Mouse (Mus musculus) kidney, adult 2 months (tissue): ENCODE results near the gene Grm1. TPM values are rescaled to one million over a fixed set of nuclear protein-coding genes. Genes with fewer than 3 reads are reported as not detected.

Source experiments
- DNase-seq: peaks from one replicate; pipeline ENCODE4 v3.0.0; 2021
- H3K27ac ChIP-seq: fragments of 200-500 bp; 2 replicates; pipeline ENCODE4 v1.5.1; 2012; ENCODE audit warnings: low read depth, low read length, control low read depth, inconsistent platforms; ENCODE audit not compliant: insufficient read depth
- H3K27me3 ChIP-seq: fragments of 200-500 bp; replicated peaks from 2 replicates; pipeline ENCODE4 v1.6.1; 2012; ENCODE audit warnings: mild to moderate bottlenecking, moderate library complexity, low read length, inconsistent platforms; ENCODE audit not compliant: control insufficient read depth, insufficient read depth
- H3K36me3 ChIP-seq: fragments of 200-500 bp; 2 replicates; pipeline ENCODE4 v1.6.1; 2012; ENCODE audit warnings: mild to moderate bottlenecking, moderate library complexity, low read length, inconsistent platforms; ENCODE audit not compliant: control insufficient read depth, insufficient read depth
- H3K4me1 ChIP-seq: fragments of 200-500 bp; 2 replicates; pipeline ENCODE4 v1.6.1; 2011; ENCODE audit warnings: low read length; ENCODE audit not compliant: control insufficient read depth, insufficient read depth
- H3K4me3 ChIP-seq: fragments of 200-500 bp; 2 replicates; pipeline ENCODE4 v1.5.1; 2011; ENCODE audit warnings: mild to moderate bottlenecking, low read depth, low read length, control low read depth; ENCODE audit not compliant: insufficient read depth
- CTCF ChIP-seq: fragments of 200-500 bp; conservative IDR thresholded peaks from 2 replicates; pipeline ENCODE4 v1.5.1; 2011; ENCODE audit warnings: low read depth, mild to moderate bottlenecking, control low read depth, low read length, moderate library complexity, mixed read lengths; ENCODE audit not compliant: insufficient read depth, insufficient read length
- POLR2A ChIP-seq: fragments of 200-500 bp; IDR thresholded peaks from one replicate; pipeline ENCODE4 v1.6.1; 2011; ENCODE audit warnings: low read depth, low read length, control low read depth
- WGBS: fragments of 180-500 bp; shearing (Covaris S2); methylation state at CpG from one replicate; pipeline ENCODE4 v1.1.7; 2018; 5-methylcytosine and 5-hydroxymethylcytosine counted together
- polyA plus RNA-seq: library from polyadenylated mRNA; depleted of rRNA; stranded (reverse); fragments of >200 nt; gene quantifications from 2 replicates; pipeline ENCODE4 v1.2.3, GENCODE M21; 2012

Gene Grm1
- polyA plus RNA-seq, 1 experiment = not detected

GRCm38 (mm10) chr10:10870271-10870670 is 211.9 kb downstream of the Grm1 start:
- Histone ChIP-seq H3K4me3 (no peak overlapping the region), H3K27ac (no peak overlapping the region), H3K36me3 (no peaks in the 10 kb centered on the region), H3K4me1 (no peaks in the 10 kb centered on the region), H3K27me3 (no peaks in the 10 kb centered on the region)
- no peak for TF ChIP-seq CTCF
- no peak for TF ChIP-seq POLR2A
- DNase-seq = no peak
- 82% methylated on average over 2 of the region's 2 CpGs for WGBS

DNA sequence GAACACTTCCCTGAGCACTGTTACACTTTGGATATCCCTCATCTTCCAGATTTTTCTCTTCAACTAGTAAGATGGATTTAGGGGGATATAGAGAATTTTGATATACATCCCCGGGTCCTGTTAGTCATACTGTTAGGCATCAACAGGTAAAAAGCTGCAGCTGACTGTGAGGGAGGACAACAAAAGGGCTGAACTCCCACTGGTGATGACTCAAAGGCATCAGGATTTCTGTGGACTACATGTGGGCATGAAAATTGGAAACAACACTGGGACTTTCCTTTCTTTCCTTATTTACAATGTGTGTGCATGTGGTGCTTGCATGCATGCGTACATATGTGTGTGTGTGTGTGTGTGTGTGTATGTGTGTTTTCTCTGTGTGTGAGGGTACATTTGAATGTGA is 215.9 kb downstream of the Grm1 start:
- Histone ChIP-seq H3K4me1 (no peaks in the 10 kb centered on the region), H3K27me3 (no peaks in the 10 kb centered on the region), H3K36me3 (no peaks in the 10 kb centered on the region), H3K4me3 (no peak overlapping the region), H3K27ac (no peak overlapping the region)
- TF ChIP-seq CTCF (no peak), POLR2A (no peak)
- DNase-seq = no peak
- WGBS = 87% methylated on average over 2 of the region's 2 CpGs

DNA sequence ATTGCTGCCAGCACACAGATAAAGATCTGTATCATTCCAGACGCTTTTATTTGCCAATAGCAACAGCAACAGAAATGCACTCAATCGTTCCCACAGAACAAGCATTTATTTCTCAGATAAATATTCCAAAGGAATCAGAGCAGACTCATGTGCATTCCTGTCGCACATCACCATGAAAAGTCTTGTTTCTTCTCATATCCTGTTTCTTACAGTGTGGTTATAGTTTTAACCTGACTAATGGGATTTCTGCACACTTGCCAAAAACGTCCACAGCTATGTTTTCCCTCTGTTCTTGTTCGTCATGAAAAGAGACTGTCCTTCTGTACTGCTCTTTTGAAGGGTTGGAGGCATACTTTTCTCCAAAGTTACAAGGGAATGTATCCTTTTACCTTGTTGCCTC is 217.4 kb downstream of the Grm1 start:
- WGBS = 42% methylated on average over 5 of the region's 5 CpGs
- Histone ChIP-seq H3K27ac (no peak overlapping the region), H3K4me3 (no peak overlapping the region), H3K4me1 (no peaks in the 10 kb centered on the region), H3K27me3 (no peaks in the 10 kb centered on the region), H3K36me3 (no peaks in the 10 kb centered on the region)
- no peak for DNase-seq
- TF ChIP-seq POLR2A = no peak
- no peak for TF ChIP-seq CTCF

DNA sequence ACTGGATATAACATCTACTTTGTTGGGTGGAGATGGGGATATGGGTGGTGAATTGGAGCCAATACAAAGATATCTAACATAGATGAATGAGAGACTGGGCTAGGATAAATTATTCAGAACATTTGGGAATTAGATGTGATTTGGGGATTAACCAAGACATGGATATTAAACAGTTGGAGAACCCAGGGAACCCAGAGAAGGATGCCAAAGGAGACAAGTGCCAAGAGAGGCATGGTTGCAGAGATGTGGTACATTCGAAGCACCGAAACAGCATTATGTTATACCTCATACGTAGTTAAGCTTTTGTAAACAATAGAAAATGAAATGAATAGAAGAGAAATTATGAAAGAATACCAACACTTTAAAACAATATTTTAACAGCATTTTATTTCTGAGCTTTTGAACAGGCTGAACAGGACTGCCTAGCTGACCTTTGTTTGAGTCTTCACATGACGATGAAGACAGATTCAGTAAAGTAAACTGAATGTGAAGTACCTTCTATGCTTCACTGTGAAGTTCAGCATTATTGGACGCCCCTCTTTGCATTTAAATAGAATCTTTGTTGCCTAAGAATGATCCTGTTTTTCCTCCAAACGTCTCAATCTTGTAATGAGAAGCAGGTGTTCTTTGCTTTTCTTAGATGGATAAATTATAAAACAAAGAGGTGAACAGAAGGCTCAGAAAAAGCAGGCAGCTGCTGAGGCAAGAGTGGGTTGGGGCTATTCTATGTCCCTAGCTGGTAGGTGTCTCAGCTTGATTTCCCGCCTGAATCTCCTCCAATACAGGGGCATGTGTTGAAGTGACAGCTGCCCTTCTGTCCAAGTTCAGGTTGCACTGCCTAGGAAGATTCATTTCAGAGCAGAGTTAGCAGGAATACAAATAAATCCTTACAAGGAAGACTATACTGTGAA is 234.5 kb downstream of the Grm1 start:
- TF ChIP-seq POLR2A = no peak
- TF ChIP-seq CTCF = no peak
- Histone ChIP-seq H3K27ac (no peak overlapping the region), H3K36me3 (no peaks in the 10 kb centered on the region), H3K4me1 (no peaks in the 10 kb centered on the region; the same call in 1 of the 2 replicates), H3K27me3 (no peaks in the 10 kb centered on the region), H3K4me3 (no peak overlapping the region)
- 78% methylated on average over 7 of the region's 7 CpGs for WGBS
- DNase-seq = no peak

GRCm38 (mm10) chr10:10845059-10845685 is 237.0 kb downstream of the Grm1 start:
- DNase-seq = no peak
- H3K36me3 ChIP-seq = no peaks in the 10 kb centered on the region
- WGBS = 69% methylated on average over 5 of the region's 5 CpGs
- TF ChIP-seq POLR2A = no peak
- no peak for TF ChIP-seq CTCF
- no peaks in the 10 kb centered on the region for H3K27me3 ChIP-seq
- H3K4me1 ChIP-seq = no peaks in the 10 kb centered on the region; the same call in 1 of the 2 replicates
- no peak overlapping the region for H3K27ac ChIP-seq
- H3K4me3 ChIP-seq = no peak overlapping the region

GRCm38 (mm10) chr10:10835406-10835805 is 246.8 kb downstream of the Grm1 start:
- Histone ChIP-seq H3K27me3 (no peaks in the 10 kb centered on the region), H3K27ac (no peak overlapping the region), H3K36me3 (no peaks in the 10 kb centered on the region), H3K4me1 (no peaks in the 10 kb centered on the region), H3K4me3 (no peak overlapping the region)
- TF ChIP-seq CTCF = no peak
- TF ChIP-seq POLR2A = no peak
- DNase-seq = no peak

- 78% methylated on average over 3 of the region's 3 CpGs for WGBS
- no peaks in the 10 kb centered on the region for H3K4me1 ChIP-seq
These were observed 247.3 kb downstream of the Grm1 start for GRCm38 (mm10) chr10:10834828-10835227.

More at GRCm38 (mm10) chr10:10834828-10835227, 247.3 kb downstream of the Grm1 start:
- Histone ChIP-seq H3K27ac (no peak overlapping the region), H3K4me3 (no peak overlapping the region), H3K36me3 (no peaks in the 10 kb centered on the region), H3K27me3 (no peaks in the 10 kb centered on the region)
- DNase-seq = no peak
- TF ChIP-seq CTCF (no peak), POLR2A (no peak)
